Mouse (Mus musculus): ENCODE measurements around the gene Ptpro.

GRCm38 (mm10) chr6:137508936-137509335, 256.8 kb downstream of the Ptpro start:
- no peak for TF ChIP-seq CTCF (IDR thresholded peaks at IDR 0.05; ENCODE audit: borderline replicate concordance, insufficient read depth, low read depth, low read length)
- no peak for TF ChIP-seq POLR2A (IDR thresholded peaks at IDR 0.05; ENCODE audit: borderline replicate concordance, insufficient read depth, low read length)

Data from cerebellum, adult 2 months (tissue).